In genomic region chr11:95046980-95047680, GRCm38 (mm10) we compare ENCODE assay signal across 9 mouse cellular contexts. TPM values are rescaled to one million over a fixed set of nuclear protein-coding genes. Genes with fewer than 3 reads are reported as not detected.
DNase-seq lines count a peak whose midpoint lies in the region; ATAC-seq lines count a peak whose summit lies in the region.
"Had no signal": no experiment of that assay in that cellular context is flagged by ENCODE, and none has a peak within 500 bp of the region (broad histone marks: within the 10 kb centered on the region; RNA-seq: fewer than 3 reads in every experiment).

No protein-coding gene starts in this region.

- H3K4me3 ChIP-seq in limb, embryonic 10.5 days = no peak overlapping the region
- no peak overlapping the region for H3K4me3 ChIP-seq in midbrain, embryonic 14.5 days (replicated peaks; ENCODE audit: low read depth, low read length)
- H3K4me3 ChIP-seq: erythroblast, embryonic 14.5 days had no signal

- no peak overlapping the region for H3K9ac ChIP-seq in midbrain, embryonic 14.5 days (replicated peaks; ENCODE audit: low read length)

- no peak overlapping the region for H3K27ac ChIP-seq in limb, embryonic 10.5 days
- no peak overlapping the region for H3K27ac ChIP-seq in midbrain, embryonic 14.5 days (replicated peaks; ENCODE audit: low read depth, low read length)

- H3K4me2 ChIP-seq in midbrain, embryonic 14.5 days (ENCODE audit: low read length) = no peak overlapping the region

- ATAC-seq in midbrain, embryonic 14.5 days (ENCODE audit: low FRiP score, low TSS enrichment) = no peak

- H3K27me3 ChIP-seq in limb, embryonic 10.5 days (ENCODE audit: low read depth, poor library complexity, severe bottlenecking) = peaks cover 32% of the 10 kb centered on the region
- no peaks in the 10 kb centered on the region; the same call in 1 of the 2 replicates for H3K27me3 ChIP-seq in midbrain, embryonic 14.5 days (ENCODE audit: control insufficient read depth, insufficient read depth, low read length)

- H3K9me3 ChIP-seq in limb, embryonic 10.5 days (replicated peaks) = no peaks in the 10 kb centered on the region
- H3K9me3 ChIP-seq in midbrain, embryonic 14.5 days (ENCODE audit: control insufficient read depth, low read length) = no peaks in the 10 kb centered on the region

- H3K36me3 ChIP-seq in limb, embryonic 10.5 days = no peaks in the 10 kb centered on the region
- H3K36me3 ChIP-seq in midbrain, embryonic 14.5 days (ENCODE audit: control insufficient read depth, insufficient read depth, low read length) = peaks cover 8% of the 10 kb centered on the region

- DNase-seq in left cerebral cortex, adult 18-20 months (ENCODE audit: low spot score in 2 of 2) = peak; percentile 39 to 46
- DNase-seq in left cerebral cortex, postnatal 10 days (ENCODE audit: extremely low spot score in 1 of 2, low spot score in 2 of 2) = no peak
- peak; percentile 86 for DNase-seq in R1 (ENCODE audit: low read depth, low spot score)
- DNase-seq in cerebellum, postnatal 14 days = peak; percentile 80 to 82
- peak; percentile 64 to 67 for DNase-seq in heart, adult 9 months (ENCODE audit: low spot score in 2 of 2)
- peak; percentile 76 for DNase-seq in limb, embryonic 10.5 days (ENCODE audit: low spot score)
- peak; percentile 86 for DNase-seq in midbrain, embryonic 14.5 days
- peak; percentile 45 to 48 for DNase-seq in thymus, postnatal 36 days

- intact Hi-C loops in left cerebral cortex, postnatal 10 days (cut with DNase I) = loop anchor here (2.0 kb wide), 1 partner anchor 60 kb away; no protein-coding TSS in a partner anchor

- WGBS in limb, embryonic 10.5 days = 63% methylated on average over 9 of the region's 9 CpGs
- 60% methylated on average over 9 of the region's 9 CpGs for WGBS in midbrain, embryonic 14.5 days

- H3K4me1 ChIP-seq in limb, embryonic 10.5 days = peaks cover 3% of the 10 kb centered on the region
- H3K4me1 ChIP-seq in midbrain, embryonic 14.5 days (ENCODE audit: control insufficient read depth, insufficient read depth, low read length) = no peaks in the 10 kb centered on the region

RNA-seq across cellular contexts. Expression of gene Pdk2, which starts 6.0 kb away (rescaled TPM):
- 100 to 1,000 TPM; 116 to 128 TPM for total RNA-seq in left cerebral cortex, adult 18-20 months (2021)
- 10 to 100 TPM; 43.8 to 50.6 TPM for total RNA-seq in left cerebral cortex, postnatal 10 days (2021)
- polyA plus RNA-seq in limb, embryonic 10.5 days (2016; fragmentation: Nextera tagmentation; extraction: Ambion mirVana) = 9.8 and 21.2 TPM in 2 replicates
- 21.5 and 22.7 TPM in 2 replicates for polyA plus RNA-seq in midbrain, embryonic 14.5 days (2014; fragmentation: Nextera tagmentation; extraction: Ambion mirVana)

RNA-seq across cellular contexts. Expression of gene Itga3, which starts 29.5 kb away (rescaled TPM):
- total RNA-seq in left cerebral cortex, adult 18-20 months (2021) = 10 to 100 TPM; 17.2 to 19.3 TPM
- total RNA-seq in left cerebral cortex, postnatal 10 days (2021) = 10 to 100 TPM; 13.6 to 16.2 TPM
- polyA plus RNA-seq in limb, embryonic 10.5 days (2016; fragmentation: Nextera tagmentation; extraction: Ambion mirVana) = 10.2 and 11.1 TPM in 2 replicates
- polyA plus RNA-seq in midbrain, embryonic 14.5 days (2014; fragmentation: Nextera tagmentation; extraction: Ambion mirVana) = 9.0 and 11.7 TPM in 2 replicates

RNA-seq across cellular contexts. Expression of gene Samd14, which starts 37.5 kb away (rescaled TPM):
- total RNA-seq in left cerebral cortex, adult 18-20 months (2021) = 10 to 100 TPM; 25.8 to 33.7 TPM
- 10 to 100 TPM; 98.6 to 99.6 TPM for total RNA-seq in left cerebral cortex, postnatal 10 days (2021)
- 29.7 and 39.2 TPM in 2 replicates for polyA plus RNA-seq in limb, embryonic 10.5 days (2016; fragmentation: Nextera tagmentation; extraction: Ambion mirVana)
- polyA plus RNA-seq in midbrain, embryonic 14.5 days (2014; fragmentation: Nextera tagmentation; extraction: Ambion mirVana) = 135 and 152 TPM in 2 replicates

RNA-seq across cellular contexts. Expression of gene Ppp1r9b, which starts 56.3 kb away (rescaled TPM):
- total RNA-seq in left cerebral cortex, adult 18-20 months (2021) = 100 to 1,000 TPM; 737 to 747 TPM
- 100 to 1,000 TPM; 388 to 414 TPM for total RNA-seq in left cerebral cortex, postnatal 10 days (2021)
- 9.9 and 10.8 TPM in 2 replicates for polyA plus RNA-seq in limb, embryonic 10.5 days (2016; fragmentation: Nextera tagmentation; extraction: Ambion mirVana)
- polyA plus RNA-seq in midbrain, embryonic 14.5 days (2014; fragmentation: Nextera tagmentation; extraction: Ambion mirVana) = 27.1 and 27.6 TPM in 2 replicates

Comparison
In these comparisons a context has a peak if more than half of its experiments do, and no peak if none do; other contexts are left out.
1. DNase-seq: peak in left cerebral cortex, adult 18-20 months (2 of 2), R1 (single experiment), cerebellum, postnatal 14 days (2 of 2), heart, adult 9 months (2 of 2), limb, embryonic 10.5 days (single experiment), midbrain, embryonic 14.5 days (single experiment) and thymus, postnatal 36 days (2 of 2); none in left cerebral cortex, postnatal 10 days (0 of 2).